Mouse (Mus musculus) embryonic facial prominence, embryonic 11.5 days (tissue): ENCODE results near the gene Slc9a9. TPM values are rescaled to one million over a fixed set of nuclear protein-coding genes. Genes with fewer than 3 reads are reported as not detected.

Experiments
- ATAC-seq: fragments of 200-750 bp; cut with Nextera tagmentation; replicated peaks from 2 replicates; pipeline ENCODE4 v1.8.0; 2017; ENCODE audit warnings: low read depth; ENCODE audit not compliant: insufficient number of reproducible peaks, low FRiP score, low TSS enrichment
- DNase-seq: peaks from one replicate; pipeline ENCODE4 v3.0.0-alpha.2; 2015; ENCODE audit warnings: low spot score
- H3K27ac ChIP-seq: fragments of 300-500 bp; sonication (generic); replicated peaks from 2 replicates; pipeline ENCODE4 v1.5.1; 2014; ENCODE audit warnings: mild to moderate bottlenecking, low read depth, low read length, control low read depth
- H3K27me3 ChIP-seq: fragments of 300-500 bp; sonication (generic); 2 replicates; pipeline ENCODE4 v1.6.1; 2014; ENCODE audit warnings: mild to moderate bottlenecking, low read length, moderate library complexity, mixed read lengths; ENCODE audit not compliant: control insufficient read depth, insufficient read depth
- H3K36me3 ChIP-seq: fragments of 300-500 bp; sonication (generic); replicated peaks from 2 replicates; pipeline ENCODE4 v1.6.1; 2014; ENCODE audit warnings: low read depth, mild to moderate bottlenecking, low read length, moderate library complexity, mixed read lengths; ENCODE audit not compliant: control insufficient read depth, insufficient read depth
- H3K4me1 ChIP-seq: fragments of 300-500 bp; sonication (generic); 2 replicates; pipeline ENCODE4 v1.6.1; 2014; ENCODE audit warnings: low read length, mixed read lengths; ENCODE audit not compliant: control insufficient read depth, insufficient read depth
- H3K4me2 ChIP-seq: fragments of 300-500 bp; sonication (generic); 2 replicates; pipeline ENCODE4 v1.6.1; 2014; ENCODE audit warnings: low read depth, mild to moderate bottlenecking, control low read depth, low read length, moderate library complexity
- H3K4me3 ChIP-seq: fragments of 300-500 bp; sonication (generic); 2 replicates; pipeline ENCODE4 v1.5.1; 2014; ENCODE audit warnings: low read depth, low read length, control low read depth
- H3K9ac ChIP-seq: fragments of 300-500 bp; sonication (generic); replicated peaks from 2 replicates; pipeline ENCODE4 v1.6.1; 2014; ENCODE audit warnings: mild to moderate bottlenecking, control low read depth, low read length
- H3K9me3 ChIP-seq: fragments of 300-500 bp; sonication (generic); replicated peaks from 2 replicates; pipeline ENCODE4 v1.6.1; 2016; ENCODE audit warnings: mild to moderate bottlenecking, low read length, inconsistent platforms, mixed read lengths; ENCODE audit not compliant: control insufficient read depth
- WGBS: fragments of 180-500 bp; shearing (Covaris S2); extraction: QIAGEN DNeasy Blood & Tissue Kit; methylation state at CpG from one replicate; pipeline ENCODE4 v1.1.7; 2014; 5-methylcytosine and 5-hydroxymethylcytosine counted together
- polyA plus RNA-seq: library from polyadenylated mRNA; unstranded; fragments of >200 nt; fragmentation: Nextera tagmentation; extraction: Ambion mirVana; gene quantifications from 2 replicates; pipeline ENCODE4 v1.2.1, GENCODE M21; 2014

Slc9a9 gene
- polyA plus RNA-seq, 1 experiment from 2014 or later = 4.7 TPM

- Histone ChIP-seq H3K36me3 (no peaks in the 10 kb centered on the region), H3K27ac (no peak overlapping the region), H3K9me3 (no peaks in the 10 kb centered on the region), H3K4me2 (no peak overlapping the region), H3K4me1 (no peaks in the 10 kb centered on the region), H3K27me3 (no peaks in the 10 kb centered on the region; the same call in 1 of the 2 replicates), H3K9ac (no peak overlapping the region), H3K4me3 (no peak overlapping the region)
- 64% methylated on average over 10 of the region's 10 CpGs for WGBS
- ATAC-seq (no peak), DNase-seq (no peak)
Measured at GRCm38 (mm10) chr9:95149206-95149729, 479.6 kb downstream of the Slc9a9 start.

- no peaks in the 10 kb centered on the region for H3K9me3 ChIP-seq
- no peaks in the 10 kb centered on the region; the same call in 1 of the 2 replicates for H3K27me3 ChIP-seq
- no peak overlapping the region for H3K9ac ChIP-seq
- ATAC-seq (no peak), DNase-seq (no peak)
- H3K36me3 ChIP-seq = no peaks in the 10 kb centered on the region
- WGBS = 36% methylated on average over 3 of the region's 3 CpGs
- H3K27ac ChIP-seq = no peak overlapping the region
- no peak overlapping the region for H3K4me2 ChIP-seq
- no peak overlapping the region for H3K4me3 ChIP-seq
- H3K4me1 ChIP-seq = no peaks in the 10 kb centered on the region
Measured at GRCm38 (mm10) chr9:95150096-95150495, 480.4 kb downstream of the Slc9a9 start.

GRCm38 (mm10) chr9:95150597-95150996, 480.9 kb downstream of the Slc9a9 start:
- DNase-seq (no peak), ATAC-seq (no peak)
- no peaks in the 10 kb centered on the region for H3K9me3 ChIP-seq
- no peaks in the 10 kb centered on the region for H3K4me1 ChIP-seq
- no peaks in the 10 kb centered on the region; the same call in 1 of the 2 replicates for H3K27me3 ChIP-seq
- H3K36me3 ChIP-seq = no peaks in the 10 kb centered on the region
- H3K9ac ChIP-seq = no peak overlapping the region
- WGBS = 74% methylated on average over 3 of the region's 3 CpGs
- no peak overlapping the region for H3K27ac ChIP-seq
- no peak overlapping the region for H3K4me2 ChIP-seq
- no peak overlapping the region for H3K4me3 ChIP-seq

GRCm38 (mm10) chr9:95150998-95151397, 481.3 kb downstream of the Slc9a9 start:
- ATAC-seq (no peak), DNase-seq (no peak)
- H3K36me3 ChIP-seq = no peaks in the 10 kb centered on the region
- no peaks in the 10 kb centered on the region; the same call in 1 of the 2 replicates for H3K27me3 ChIP-seq
- H3K27ac ChIP-seq = no peak overlapping the region
- no peak overlapping the region for H3K4me2 ChIP-seq
- H3K9ac ChIP-seq = no peak overlapping the region
- H3K4me3 ChIP-seq = no peak overlapping the region
- 70% methylated on average over 4 of the region's 4 CpGs for WGBS
- no peaks in the 10 kb centered on the region for H3K4me1 ChIP-seq
- H3K9me3 ChIP-seq = no peaks in the 10 kb centered on the region

- DNase-seq (no peak), ATAC-seq (no peak)
- WGBS = 70% methylated on average over 4 of the region's 4 CpGs
- H3K27ac ChIP-seq = no peak overlapping the region
- no peak overlapping the region for H3K4me3 ChIP-seq
- H3K27me3 ChIP-seq = no peaks in the 10 kb centered on the region; the same call in 1 of the 2 replicates
- H3K4me2 ChIP-seq = no peak overlapping the region
- H3K4me1 ChIP-seq = no peaks in the 10 kb centered on the region
- H3K9me3 ChIP-seq = no peaks in the 10 kb centered on the region
- H3K36me3 ChIP-seq = no peaks in the 10 kb centered on the region
- H3K9ac ChIP-seq = no peak overlapping the region
Measured at GRCm38 (mm10) chr9:95151746-95152145, 482.0 kb downstream of the Slc9a9 start.

GRCm38 (mm10) chr9:95153966-95154365, 484.3 kb downstream of the Slc9a9 start:
- H3K4me1 ChIP-seq = no peaks in the 10 kb centered on the region
- ATAC-seq (no peak), DNase-seq (no peak)
- no peak overlapping the region for H3K9ac ChIP-seq
- H3K4me3 ChIP-seq = no peak overlapping the region
- 71% methylated on average over 6 of the region's 6 CpGs for WGBS
- no peak overlapping the region for H3K4me2 ChIP-seq
- H3K27ac ChIP-seq = no peak overlapping the region
- no peaks in the 10 kb centered on the region; the same call in 1 of the 2 replicates for H3K27me3 ChIP-seq
- H3K9me3 ChIP-seq = no peaks in the 10 kb centered on the region
- no peaks in the 10 kb centered on the region for H3K36me3 ChIP-seq

DNA sequence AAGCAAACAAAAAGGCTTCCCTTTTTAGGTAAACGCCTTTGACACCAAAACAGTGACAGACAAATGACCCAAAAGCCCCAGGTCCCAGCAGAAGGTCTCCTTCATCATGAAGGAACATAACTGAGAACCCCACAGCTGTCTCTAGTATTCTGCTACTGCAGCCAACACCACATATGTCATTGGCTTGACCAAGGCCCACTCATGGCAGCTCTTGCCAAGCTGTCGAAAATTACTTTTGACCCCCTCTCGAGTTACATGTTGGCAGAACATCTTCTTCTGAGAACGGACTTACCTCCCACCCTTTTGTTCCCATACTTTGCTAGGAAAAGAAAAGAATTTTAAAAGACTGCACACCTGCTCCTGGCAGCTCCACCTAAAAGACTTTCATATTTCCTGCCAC, 488.2 kb downstream of the Slc9a9 start:
- Histone ChIP-seq H3K4me3 (no peak overlapping the region), H3K27ac (no peak overlapping the region), H3K36me3 (no peaks in the 10 kb centered on the region), H3K9me3 (no peaks in the 10 kb centered on the region), H3K4me2 (no peak overlapping the region), H3K4me1 (no peaks in the 10 kb centered on the region), H3K27me3 (no peaks in the 10 kb centered on the region), H3K9ac (no peak overlapping the region)
- ATAC-seq = no peak
- DNase-seq = no peak
- 71% methylated on average over 4 of the region's 4 CpGs for WGBS

GRCm38 (mm10) chr9:95158916-95159315, 489.2 kb downstream of the Slc9a9 start:
- Histone ChIP-seq H3K36me3 (no peaks in the 10 kb centered on the region), H3K27me3 (no peaks in the 10 kb centered on the region), H3K4me2 (no peak overlapping the region), H3K9me3 (no peaks in the 10 kb centered on the region), H3K9ac (no peak overlapping the region), H3K27ac (no peak overlapping the region), H3K4me3 (no peak overlapping the region), H3K4me1 (no peaks in the 10 kb centered on the region)
- ATAC-seq = no peak
- no peak for DNase-seq
- WGBS = 92% methylated on average over 8 of the region's 8 CpGs
